Mouse (Mus musculus): ENCODE measurements around the gene Vmn1r197. TPM values are rescaled to one million over a fixed set of nuclear protein-coding genes. Genes with fewer than 3 reads are reported as not detected.

Gene Vmn1r197
- total and polyA plus RNA-seq, 2 experiments = not detected

Other genes with a start within 250 kb of the Vmn1r197 start
- not detected in 2 replicates for gene Vmn1r188, start 240.1 kb upstream of the Vmn1r197 start, total RNA-seq (2014; rRNA removed)
- gene Vmn1r188, start 240.1 kb upstream of the Vmn1r197 start, polyA plus RNA-seq (2012; rRNA removed) = not detected in 2 replicates
- gene Vmn1r189, start 218.8 kb upstream of the Vmn1r197 start, total RNA-seq (2014; rRNA removed) = not detected in 2 replicates
- not detected in 2 replicates for gene Vmn1r189, start 218.8 kb upstream of the Vmn1r197 start, polyA plus RNA-seq (2012; rRNA removed)
- gene Vmn1r191, start 140.6 kb upstream of the Vmn1r197 start, total RNA-seq (2014; rRNA removed) = not detected in 2 replicates
- gene Vmn1r191, start 140.6 kb upstream of the Vmn1r197 start, polyA plus RNA-seq (2012; rRNA removed) = not detected in 2 replicates
- gene Vmn1r192, start 133.4 kb upstream of the Vmn1r197 start, total RNA-seq (2014; rRNA removed) = not detected in 2 replicates
- not detected in 2 replicates for gene Vmn1r192, start 133.4 kb upstream of the Vmn1r197 start, polyA plus RNA-seq (2012; rRNA removed)
- not detected in 2 replicates for gene Vmn1r193, start 101.4 kb upstream of the Vmn1r197 start, total RNA-seq (2014; rRNA removed)
- not detected in 2 replicates for gene Vmn1r193, start 101.4 kb upstream of the Vmn1r197 start, polyA plus RNA-seq (2012; rRNA removed)
- not detected in 2 replicates for gene Vmn1r194, start 80.4 kb upstream of the Vmn1r197 start, total RNA-seq (2014; rRNA removed)
- not detected in 2 replicates for gene Vmn1r194, start 80.4 kb upstream of the Vmn1r197 start, polyA plus RNA-seq (2012; rRNA removed)
- not detected in 2 replicates for gene Vmn1r195, start 54.1 kb upstream of the Vmn1r197 start, total RNA-seq (2014; rRNA removed)
- gene Vmn1r195, start 54.1 kb upstream of the Vmn1r197 start, polyA plus RNA-seq (2012; rRNA removed) = not detected in 2 replicates
- not detected in 2 replicates for gene Vmn1r196, start 34.7 kb upstream of the Vmn1r197 start, total RNA-seq (2014; rRNA removed)
- gene Vmn1r196, start 34.7 kb upstream of the Vmn1r197 start, polyA plus RNA-seq (2012; rRNA removed) = not detected in 2 replicates
- gene Vmn1r198, start 25.8 kb downstream of the Vmn1r197 start, total RNA-seq (2014; rRNA removed) = not detected in 2 replicates
- not detected in 2 replicates for gene Vmn1r198, start 25.8 kb downstream of the Vmn1r197 start, polyA plus RNA-seq (2012; rRNA removed)
- gene Vmn1r199, start 55.2 kb downstream of the Vmn1r197 start, total RNA-seq (2014; rRNA removed) = not detected in 2 replicates
- not detected in 2 replicates for gene Vmn1r199, start 55.2 kb downstream of the Vmn1r197 start, polyA plus RNA-seq (2012; rRNA removed)
- not detected in 2 replicates for gene Vmn1r200, start 65.8 kb downstream of the Vmn1r197 start, total RNA-seq (2014; rRNA removed)
- not detected in 2 replicates for gene Vmn1r200, start 65.8 kb downstream of the Vmn1r197 start, polyA plus RNA-seq (2012; rRNA removed)
- gene Vmn1r201, start 147.3 kb downstream of the Vmn1r197 start, total RNA-seq (2014; rRNA removed) = not detected in 2 replicates
- not detected in 2 replicates for gene Vmn1r201, start 147.3 kb downstream of the Vmn1r197 start, polyA plus RNA-seq (2012; rRNA removed)
- gene Vmn1r202, start 180.8 kb downstream of the Vmn1r197 start, total RNA-seq (2014; rRNA removed) = not detected in 2 replicates
- gene Vmn1r202, start 180.8 kb downstream of the Vmn1r197 start, polyA plus RNA-seq (2012; rRNA removed) = not detected in 2 replicates
- gene Vmn1r203, start 193.5 kb downstream of the Vmn1r197 start, total RNA-seq (2014; rRNA removed) = not detected in 2 replicates
- not detected in 2 replicates for gene Vmn1r203, start 193.5 kb downstream of the Vmn1r197 start, polyA plus RNA-seq (2012; rRNA removed)
- not detected in 2 replicates for gene Vmn1r204, start 228.6 kb downstream of the Vmn1r197 start, total RNA-seq (2014; rRNA removed)
- not detected in 2 replicates for gene Vmn1r204, start 228.6 kb downstream of the Vmn1r197 start, polyA plus RNA-seq (2012; rRNA removed)

Data from liver, adult 2 months (tissue).